Mouse (Mus musculus): ENCODE results near the gene Gpr156. TPM values are rescaled to one million over a fixed set of nuclear protein-coding genes. Genes with fewer than 3 reads are reported as not detected.

Gene Gpr156
- polyA plus RNA-seq, 1 experiment from 2014 or later, result 0.47 TPM

DNA sequence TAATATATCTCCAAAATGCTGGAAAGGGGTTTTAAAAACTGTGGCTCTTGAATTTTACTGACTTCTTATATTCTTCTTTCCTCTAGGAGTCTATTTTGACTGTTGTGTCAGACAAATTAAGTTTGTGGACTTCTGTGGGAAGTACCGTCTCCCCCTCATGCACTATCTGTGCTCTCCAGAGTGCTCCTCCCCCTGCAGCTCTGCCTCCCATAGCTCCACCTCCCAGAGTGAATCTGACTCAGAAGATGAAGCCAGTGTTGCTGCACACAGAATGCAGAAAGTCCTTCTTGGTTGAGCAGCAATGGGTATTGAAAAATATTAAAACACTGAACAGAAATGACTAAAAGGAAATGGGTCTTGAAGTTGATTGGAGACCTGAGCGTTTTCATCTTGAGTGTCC is 35.1 kb upstream of the Gpr156 start:
- no peaks in the 10 kb centered on the region for H3K4me1 ChIP-seq
- no peaks in the 10 kb centered on the region for H3K9me3 ChIP-seq
- ATAC-seq (ENCODE audit: insufficient number of reproducible peaks, low FRiP score, low TSS enrichment, low read depth), result no peak
- peaks cover 57% of the 10 kb centered on the region for H3K36me3 ChIP-seq
- H3K27me3 ChIP-seq, result no peaks in the 10 kb centered on the region
- H3K4me3 ChIP-seq, result no peak overlapping the region
- no peak overlapping the region for H3K9ac ChIP-seq
- WGBS, result 83% methylated on average over 2 of the region's 2 CpGs
- H3K27ac ChIP-seq, result no peak overlapping the region
- no peak overlapping the region for H3K4me2 ChIP-seq

DNA sequence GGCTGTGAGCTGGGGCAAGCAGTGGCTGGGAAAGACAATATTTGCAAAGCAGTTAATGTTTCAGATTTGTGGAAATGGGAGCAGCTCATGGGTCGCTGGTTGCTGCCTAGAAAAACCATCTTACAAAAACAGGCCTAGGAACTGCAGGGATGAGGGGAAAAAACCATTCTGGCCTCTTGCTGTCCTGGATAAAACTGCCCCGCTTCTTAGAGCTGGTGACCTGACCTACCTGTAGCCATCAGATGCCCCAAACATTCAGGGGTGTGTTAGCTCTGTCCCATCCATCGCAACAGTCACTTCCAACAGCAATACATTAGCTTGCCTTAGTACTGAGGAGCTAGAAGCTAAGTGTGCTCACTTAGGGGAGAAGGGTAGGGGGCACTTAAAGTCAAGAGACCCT is 27.3 kb upstream of the Gpr156 start:
- 87% methylated on average over 3 of the region's 3 CpGs for WGBS
- Histone ChIP-seq H3K9me3 (no peaks in the 10 kb centered on the region), H3K27ac (0 out of 2 replicates have a peak overlapping the region, but pooled peaks have one; percentile 38), H3K27me3 (no peaks in the 10 kb centered on the region), H3K4me3 (no peak overlapping the region), H3K4me1 (peaks cover 12% of the 10 kb centered on the region; the same call in 1 of the 2 replicates), H3K9ac (no peak overlapping the region), H3K4me2 (no peak overlapping the region), H3K36me3 (peaks cover 3% of the 10 kb centered on the region; the same call in 1 of the 2 replicates)
- no peak for ATAC-seq (ENCODE audit: insufficient number of reproducible peaks, low FRiP score, low TSS enrichment, low read depth)

GRCm38 (mm10) chr16:37892667-37893066 is 23.6 kb upstream of the Gpr156 start:
- no peak overlapping the region for H3K4me2 ChIP-seq
- no peak for ATAC-seq (ENCODE audit: insufficient number of reproducible peaks, low FRiP score, low TSS enrichment, low read depth)
- H3K36me3 ChIP-seq, result no peaks in the 10 kb centered on the region
- H3K9ac ChIP-seq, result no peak overlapping the region
- H3K9me3 ChIP-seq, result no peaks in the 10 kb centered on the region
- WGBS, result 21% methylated on average over 2 of the region's 2 CpGs
- H3K27ac ChIP-seq, result 0 out of 2 replicates have a peak overlapping the region, but pooled peaks have one; percentile 1
- no peaks in the 10 kb centered on the region for H3K27me3 ChIP-seq
- no peak overlapping the region for H3K4me3 ChIP-seq
- H3K4me1 ChIP-seq, result peaks cover 12% of the 10 kb centered on the region; the same call in 1 of the 2 replicates

DNA sequence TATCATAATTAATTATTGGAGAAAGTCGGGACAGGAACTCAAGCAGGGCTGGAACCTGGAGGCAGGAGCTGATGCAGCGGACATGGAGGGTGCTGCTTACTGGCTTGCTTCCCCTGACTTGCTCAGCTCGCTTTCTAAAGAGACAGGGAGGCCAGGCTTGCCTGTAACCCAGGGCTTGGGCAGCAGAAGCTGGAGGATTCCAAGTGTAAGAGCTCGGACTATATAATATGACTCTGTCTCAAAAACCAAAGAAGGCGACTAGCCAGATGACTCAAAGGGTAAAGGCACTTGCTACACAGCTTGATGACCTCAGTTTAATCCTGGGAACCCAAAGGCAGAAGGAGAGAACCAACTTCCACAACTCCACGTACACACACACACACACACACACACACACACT is 22.9 kb upstream of the Gpr156 start:
- Histone ChIP-seq H3K9ac (no peak overlapping the region), H3K4me2 (no peak overlapping the region), H3K4me3 (no peak overlapping the region), H3K27ac (no peak overlapping the region), H3K27me3 (no peaks in the 10 kb centered on the region), H3K4me1 (peaks cover 12% of the 10 kb centered on the region; the same call in 1 of the 2 replicates), H3K9me3 (no peaks in the 10 kb centered on the region), H3K36me3 (no peaks in the 10 kb centered on the region)
- no peak for ATAC-seq (ENCODE audit: insufficient number of reproducible peaks, low FRiP score, low TSS enrichment, low read depth)
- WGBS, result 31% methylated on average over 6 of the region's 6 CpGs

DNA sequence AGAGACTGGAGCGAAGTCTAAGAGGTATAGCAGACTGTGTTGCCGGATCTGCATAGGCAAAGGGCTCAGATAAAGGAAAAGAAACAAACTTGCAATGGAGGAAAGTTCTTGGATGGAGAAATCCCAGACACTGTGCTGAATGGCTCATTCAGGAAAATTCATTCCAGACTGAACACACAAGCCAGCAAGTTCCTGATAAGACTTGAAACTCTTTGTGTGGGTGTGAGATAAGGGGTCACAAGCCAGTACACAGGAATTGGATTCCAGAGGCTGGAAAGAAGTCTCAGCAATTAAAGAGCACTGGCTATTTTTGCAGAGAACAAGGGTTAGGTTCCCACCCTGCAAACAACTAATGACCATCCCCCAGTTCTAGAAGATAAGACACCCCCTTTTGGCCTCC is 22.4 kb upstream of the Gpr156 start:
- Histone ChIP-seq H3K36me3 (no peaks in the 10 kb centered on the region), H3K4me3 (no peak overlapping the region), H3K4me2 (no peak overlapping the region), H3K4me1 (peaks cover 13% of the 10 kb centered on the region; the same call in 1 of the 2 replicates), H3K27ac (no peak overlapping the region), H3K9me3 (no peaks in the 10 kb centered on the region), H3K9ac (no peak overlapping the region), H3K27me3 (no peaks in the 10 kb centered on the region)
- ATAC-seq (ENCODE audit: insufficient number of reproducible peaks, low FRiP score, low TSS enrichment, low read depth), result no peak
- WGBS, result 77% methylated on average over 2 of the region's 2 CpGs

DNA sequence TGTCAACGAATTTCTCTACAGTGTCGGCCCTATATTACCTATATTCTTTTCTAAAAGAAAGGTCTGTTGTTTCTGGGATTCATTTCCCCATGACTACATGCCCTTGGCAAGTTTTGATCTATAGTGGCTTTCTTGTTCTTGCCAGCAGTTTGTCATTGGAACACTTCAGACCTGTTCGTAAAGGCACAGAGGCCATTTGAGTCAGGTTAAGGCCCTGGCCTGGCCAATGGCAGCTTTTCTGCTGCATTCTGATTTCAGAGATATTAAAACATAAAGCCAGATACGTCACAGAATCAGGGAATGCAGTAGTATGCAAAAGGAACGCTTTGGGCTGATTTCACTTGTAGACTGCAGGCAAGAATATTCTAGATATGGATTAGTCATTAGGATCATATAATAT is 17.5 kb upstream of the Gpr156 start:
- Histone ChIP-seq H3K36me3 (no peaks in the 10 kb centered on the region), H3K4me2 (no peak overlapping the region), H3K27me3 (no peaks in the 10 kb centered on the region), H3K27ac (no peak overlapping the region), H3K4me3 (no peak overlapping the region), H3K9me3 (no peaks in the 10 kb centered on the region), H3K4me1 (peaks cover 6% of the 10 kb centered on the region; the same call in 1 of the 2 replicates), H3K9ac (no peak overlapping the region)
- no peak for ATAC-seq (ENCODE audit: insufficient number of reproducible peaks, low FRiP score, low TSS enrichment, low read depth)
- 60% methylated on average over 5 of the region's 5 CpGs for WGBS

- no peak overlapping the region for H3K4me3 ChIP-seq
- no peaks in the 10 kb centered on the region for H3K27me3 ChIP-seq
- no peaks in the 10 kb centered on the region for H3K36me3 ChIP-seq
- 13% methylated on average over 2 of the region's 2 CpGs for WGBS
- no peak overlapping the region for H3K4me2 ChIP-seq
- ATAC-seq (ENCODE audit: insufficient number of reproducible peaks, low FRiP score, low TSS enrichment, low read depth), result no peak
- H3K9me3 ChIP-seq, result no peaks in the 10 kb centered on the region
- H3K4me1 ChIP-seq, result peaks cover 6% of the 10 kb centered on the region; the same call in 1 of the 2 replicates
- H3K27ac ChIP-seq, result peak overlapping the region; percentile 13; the same call in 1 of the 2 replicates
- no peak overlapping the region for H3K9ac ChIP-seq
Observed at GRCm38 (mm10) chr16:37899357-37899756, 16.9 kb upstream of the Gpr156 start.

- no peak overlapping the region for H3K4me2 ChIP-seq
- no peaks in the 10 kb centered on the region for H3K36me3 ChIP-seq
- peaks cover 6% of the 10 kb centered on the region; the same call in 1 of the 2 replicates for H3K4me1 ChIP-seq
- H3K9me3 ChIP-seq, result no peaks in the 10 kb centered on the region
- ATAC-seq (ENCODE audit: insufficient number of reproducible peaks, low FRiP score, low TSS enrichment, low read depth), result no peak
- H3K4me3 ChIP-seq, result no peak overlapping the region
- H3K27ac ChIP-seq, result no peak overlapping the region
- no peak overlapping the region for H3K9ac ChIP-seq
- H3K27me3 ChIP-seq, result no peaks in the 10 kb centered on the region
- 38% methylated on average over 11 of the region's 11 CpGs for WGBS
Observed at GRCm38 (mm10) chr16:37901318-37901717, 15.0 kb upstream of the Gpr156 start.

GRCm38 (mm10) chr16:37906456-37906855 is 9.8 kb upstream of the Gpr156 start:
- no peaks in the 10 kb centered on the region for H3K27me3 ChIP-seq
- H3K27ac ChIP-seq, result no peak overlapping the region
- H3K4me2 ChIP-seq, result no peak overlapping the region
- WGBS, result 88% methylated on average over 3 of the region's 3 CpGs
- H3K36me3 ChIP-seq, result no peaks in the 10 kb centered on the region
- no peak overlapping the region for H3K9ac ChIP-seq
- H3K4me3 ChIP-seq, result no peak overlapping the region
- no peak for ATAC-seq (ENCODE audit: insufficient number of reproducible peaks, low FRiP score, low TSS enrichment, low read depth)
- H3K4me1 ChIP-seq, result no peaks in the 10 kb centered on the region
- H3K9me3 ChIP-seq, result no peaks in the 10 kb centered on the region

- H3K4me2 ChIP-seq, result no peak overlapping the region
- H3K4me1 ChIP-seq, result peaks cover 4% of the 10 kb centered on the region; the same call in 1 of the 2 replicates
- no peak for ATAC-seq (ENCODE audit: insufficient number of reproducible peaks, low FRiP score, low TSS enrichment, low read depth)
- H3K27me3 ChIP-seq, result peaks cover 5% of the 10 kb centered on the region; the same call in 1 of the 2 replicates
- H3K36me3 ChIP-seq, result no peaks in the 10 kb centered on the region
- H3K27ac ChIP-seq, result no peak overlapping the region
- H3K9me3 ChIP-seq, result no peaks in the 10 kb centered on the region
- H3K9ac ChIP-seq, result no peak overlapping the region
- 88% methylated on average over 1 of the region's 1 CpGs for WGBS
- no peak overlapping the region for H3K4me3 ChIP-seq
Observed at GRCm38 (mm10) chr16:37911086-37911485, 5.2 kb upstream of the Gpr156 start.

- Histone ChIP-seq H3K9me3 (no peaks in the 10 kb centered on the region), H3K27ac (no peak overlapping the region), H3K36me3 (no peaks in the 10 kb centered on the region), H3K27me3 (peaks cover 14% of the 10 kb centered on the region; the same call in 1 of the 2 replicates), H3K4me1 (peaks cover 9% of the 10 kb centered on the region), H3K4me3 (peak overlapping the region; percentile 54), H3K9ac (no peak overlapping the region), H3K4me2 (peak overlapping the region; percentile 96)
- WGBS, result 15% methylated on average over 7 of the region's 7 CpGs
- no peak for ATAC-seq (ENCODE audit: insufficient number of reproducible peaks, low FRiP score, low TSS enrichment, low read depth)
Observed at GRCm38 (mm10) chr16:37916818-37917201, 514 bp downstream of the Gpr156 start.

DNA sequence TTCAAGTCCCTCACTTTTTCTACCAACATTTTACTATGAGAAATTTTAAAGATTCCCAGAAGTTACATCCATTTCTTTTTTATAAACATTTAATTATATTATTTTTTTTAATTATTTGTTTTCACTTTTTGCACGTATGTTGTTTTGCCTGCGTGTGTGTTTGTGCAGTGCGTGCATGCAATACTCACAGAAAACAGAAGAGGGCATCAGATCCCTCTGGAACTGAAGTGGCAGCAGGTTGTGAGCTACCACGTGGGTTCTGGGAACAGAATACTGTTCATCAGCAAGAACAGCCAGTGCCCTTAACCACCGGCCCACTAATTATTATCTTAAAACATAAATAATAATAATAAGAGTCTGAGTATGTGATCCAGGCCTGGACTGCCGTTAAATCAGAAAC is 2.7 kb downstream of the Gpr156 start:
- no peak overlapping the region for H3K4me2 ChIP-seq
- no peak for ATAC-seq (ENCODE audit: insufficient number of reproducible peaks, low FRiP score, low TSS enrichment, low read depth)
- H3K36me3 ChIP-seq, result no peaks in the 10 kb centered on the region
- H3K9ac ChIP-seq, result no peak overlapping the region
- peaks cover 14% of the 10 kb centered on the region; the same call in 1 of the 2 replicates for H3K27me3 ChIP-seq
- no peaks in the 10 kb centered on the region for H3K9me3 ChIP-seq
- WGBS, result 89% methylated on average over 6 of the region's 6 CpGs
- H3K4me3 ChIP-seq, result no peak overlapping the region
- H3K4me1 ChIP-seq, result peaks cover 9% of the 10 kb centered on the region
- H3K27ac ChIP-seq, result no peak overlapping the region
